Mouse (Mus musculus): Measurements from ENCODE around the gene Gm28308. TPM values are rescaled to one million over a fixed set of nuclear protein-coding genes. Genes with fewer than 3 reads are reported as not detected.

The Gm28308 gene
- total RNA-seq, 2 experiments from 2014 or later: 0.91 to 1.5 TPM

GRCm38 (mm10) chr6:52168191-52169055 is 44.7 kb downstream of the Gm28308 start:
- DNase-seq: peak; percentile 69

GRCm38 (mm10) chr6:52167736-52168161 is 45.4 kb downstream of the Gm28308 start:
- no peak for DNase-seq

GRCm38 (mm10) chr6:52167176-52167575 is 46.0 kb downstream of the Gm28308 start:
- DNase-seq: no peak

GRCm38 (mm10) chr6:52166431-52167077 is 46.6 kb downstream of the Gm28308 start:
- DNase-seq: no peak

GRCm38 (mm10) chr6:52165441-52166370 is 47.4 kb downstream of the Gm28308 start:
- DNase-seq: peak; percentile 66

- peak; percentile 68 for DNase-seq
Observed at GRCm38 (mm10) chr6:52164626-52165440, 48.3 kb downstream of the Gm28308 start, which contains the start of gene Hoxa2. Hoxa2 (minus strand) TSS chr6:52164831.

GRCm38 (mm10) chr6:52164051-52164625 is 49.0 kb downstream of the Gm28308 start:
- DNase-seq: peak; percentile 53

GRCm38 (mm10) chr6:52163366-52164031 is 49.6 kb downstream of the Gm28308 start:
- DNase-seq: peak; percentile 59

- peak; percentile 47 for DNase-seq
Observed at GRCm38 (mm10) chr6:52162611-52163365, 50.4 kb downstream of the Gm28308 start.

GRCm38 (mm10) chr6:52162093-52162380 is 51.1 kb downstream of the Gm28308 start:
- DNase-seq: no peak

GRCm38 (mm10) chr6:52161336-52162092 is 51.6 kb downstream of the Gm28308 start:
- peak; percentile 15 for DNase-seq

GRCm38 (mm10) chr6:52160511-52161335 is 52.4 kb downstream of the Gm28308 start:
- peak; percentile 77 for DNase-seq

- peak; percentile 49 for DNase-seq
Observed at GRCm38 (mm10) chr6:52159979-52160378, 53.2 kb downstream of the Gm28308 start.

GRCm38 (mm10) chr6:52159164-52159761 is 53.9 kb downstream of the Gm28308 start:
- DNase-seq: peak; percentile 77

GRCm38 (mm10) chr6:52158276-52159051 is 54.7 kb downstream of the Gm28308 start, which contains the start of gene Hoxa1:
Hoxa1 (minus strand) TSS chr6:52158317.
- peak; percentile 92 for DNase-seq

GRCm38 (mm10) chr6:52157466-52158275 is 55.5 kb downstream of the Gm28308 start:
- DNase-seq: peak; percentile 7

All from adrenal gland, postnatal 10 days (tissue).